14 mouse cellular contexts compared by ENCODE assay signal in the genomic region with DNA sequence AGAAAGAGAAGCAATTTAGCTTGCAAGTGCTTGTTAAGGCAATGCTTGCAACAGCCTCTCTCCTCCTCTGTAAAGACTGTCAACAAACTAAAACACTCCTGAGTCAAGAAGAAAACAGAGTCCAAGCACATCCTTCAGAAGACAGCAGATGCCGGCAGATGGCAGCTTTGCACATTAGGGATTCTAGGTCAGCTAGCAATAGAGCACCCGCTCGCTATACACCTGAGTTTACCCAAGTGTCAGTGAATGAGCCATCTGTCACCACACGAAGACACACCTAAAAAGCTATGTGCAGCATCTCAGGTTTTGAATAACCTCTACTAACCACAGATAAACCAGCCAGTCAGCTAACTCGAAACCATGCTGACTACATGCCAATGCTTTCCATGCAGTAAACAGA. TPM values are rescaled to one million over a fixed set of nuclear protein-coding genes. Genes with fewer than 3 reads are reported as not detected.
A peak's percentile ranks its signal among the peaks of the same experiment; 100 is the strongest.
DNase-seq lines count a peak whose midpoint lies in the region; TF ChIP-seq lines count a peak whose summit lies in the region.
"Had no signal": no experiment of that assay in that cellular context is flagged by ENCODE, and none has a peak within 500 bp of the region (broad histone marks: within the 10 kb centered on the region; RNA-seq: fewer than 3 reads in every experiment).

No protein-coding gene starts in this region.

- no peak; the same call in 1 of the 2 replicates for TF ChIP-seq CTCF in layer of hippocampus, adult 2 months (conservative IDR thresholded peaks at IDR 0.05)

- 0 out of 2 replicates have a peak overlapping the region, but pooled peaks have one; percentile 32 for H3K27ac ChIP-seq in layer of hippocampus, adult 2 months
- H3K27ac ChIP-seq: embryonic facial prominence, embryonic 15.5 days; heart, embryonic 13.5 days; hindbrain, embryonic 14.5 days; intestine, embryonic 15.5 days; left cerebral cortex, adult 2 months had no signal

- H3K4me3 ChIP-seq in layer of hippocampus, adult 2 months, result no peak overlapping the region
- H3K4me3 ChIP-seq: embryonic facial prominence, embryonic 15.5 days; heart, embryonic 13.5 days; intestine, embryonic 15.5 days; left cerebral cortex, adult 2 months had no signal

- no peak for DNase-seq in layer of hippocampus, adult 2 months (ENCODE audit: low spot score in 2 of 2)
- no peak for DNase-seq in layer of hippocampus, postnatal 36 days
- DNase-seq in cerebellum, adult 11 months, result peak; percentile 58
- DNase-seq in cerebellum, adult 18-20 months, result peak; percentile 64 to 81
- DNase-seq in cerebellum, postnatal 25 days, result peak; percentile 71 to 78
- no peak for DNase-seq in lung, adult 18-20 months
- no peak for DNase-seq in spleen, adult 12 weeks (ENCODE audit: low spot score)
- DNase-seq: lung, embryonic 14.5 days; lung, postnatal 4 days had no signal

RNA-seq across cellular contexts. Expression of a gene that starts 10.1 kb away (rescaled TPM):
- total RNA-seq in layer of hippocampus, adult 2 months (2021), result 10 to 100 TPM; 12.0 to 15.7 TPM
- 10 to 100 TPM; 10.3 to 18.0 TPM for total RNA-seq in layer of hippocampus, postnatal 36 days (2021)

Comparison
In these comparisons a context has a peak if more than half of its experiments do, and no peak if none do; other contexts are left out.
1. DNase-seq: peak in cerebellum, adult 11 months (single experiment), cerebellum, adult 18-20 months (2 of 2) and cerebellum, postnatal 25 days (2 of 2); none in layer of hippocampus, adult 2 months (0 of 2), layer of hippocampus, postnatal 36 days (0 of 2), lung, adult 18-20 months (0 of 2) and spleen, adult 12 weeks (single experiment).